Mouse (Mus musculus): ENCODE measurements around the gene Pptc7.

Gene Pptc7

DNA sequence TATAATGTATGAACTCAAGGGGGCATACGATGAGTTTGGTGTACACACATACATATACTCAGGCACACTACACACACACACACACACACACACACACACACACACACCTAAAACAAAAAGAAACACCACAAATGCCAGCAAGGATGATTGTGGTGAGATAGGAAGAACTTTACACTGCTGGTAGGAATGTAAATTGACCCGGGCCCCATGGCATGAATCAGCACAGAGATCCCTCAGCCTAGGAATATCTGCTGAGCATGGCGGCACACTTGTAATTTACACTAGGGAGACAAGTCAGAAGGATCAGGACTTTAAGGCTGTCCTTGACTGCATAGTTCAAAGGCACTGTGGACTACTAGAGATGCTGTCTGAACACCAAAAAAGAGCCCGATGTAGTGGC, 46.1 kb downstream of the Pptc7 start:
- DNase-seq (ENCODE audit: low spot score in 2 of 2), result no peak

- no peak for DNase-seq (ENCODE audit: low spot score in 2 of 2)
Measured at GRCm38 (mm10) chr5:122334682-122335081, 50.5 kb downstream of the Pptc7 start.

GRCm38 (mm10) chr5:122336554-122337294, 52.6 kb downstream of the Pptc7 start:
- no peak for DNase-seq (ENCODE audit: low spot score in 2 of 2)

DNA sequence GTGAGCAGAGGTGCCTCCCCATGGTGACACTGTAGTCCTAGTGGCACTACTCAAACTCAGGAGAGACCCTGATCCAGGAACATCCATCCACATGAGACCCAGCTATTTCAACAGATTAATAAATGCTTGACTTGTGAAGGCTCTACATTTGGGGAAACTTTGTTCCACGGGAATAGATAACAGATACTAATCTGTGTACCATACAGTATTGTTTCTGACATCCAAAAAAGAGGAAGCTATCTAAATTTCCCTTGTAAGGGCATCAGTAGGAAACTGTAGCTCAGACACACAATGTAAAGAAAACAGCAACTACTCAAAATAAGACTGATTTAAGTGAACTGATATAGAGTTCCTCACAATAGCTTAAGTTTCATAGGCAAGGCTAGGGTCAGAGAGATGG, 58.7 kb downstream of the Pptc7 start:
- no peak for DNase-seq (ENCODE audit: low spot score in 2 of 2)

DNA sequence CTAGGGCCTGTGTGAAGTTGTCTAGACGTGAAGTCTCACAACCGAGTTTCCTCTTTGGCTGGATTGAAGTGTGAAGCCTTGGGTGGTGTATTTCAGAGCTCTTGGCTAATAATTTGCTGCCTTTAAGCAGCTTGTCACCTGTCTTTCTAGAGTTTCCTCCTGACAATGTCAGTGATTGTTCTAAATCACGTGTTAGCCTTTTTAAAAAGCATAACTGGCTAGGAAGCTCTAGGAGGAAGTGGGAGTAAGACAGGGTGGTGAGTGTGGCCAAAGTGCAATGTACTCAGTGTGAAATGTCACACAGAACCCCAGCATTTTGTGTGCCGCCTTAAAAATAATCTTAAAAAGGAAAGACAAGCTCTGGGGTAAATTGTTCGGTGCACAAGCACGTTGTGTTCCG, 59.6 kb downstream of the Pptc7 start:
- no peak for DNase-seq (ENCODE audit: low spot score in 2 of 2)

DNA sequence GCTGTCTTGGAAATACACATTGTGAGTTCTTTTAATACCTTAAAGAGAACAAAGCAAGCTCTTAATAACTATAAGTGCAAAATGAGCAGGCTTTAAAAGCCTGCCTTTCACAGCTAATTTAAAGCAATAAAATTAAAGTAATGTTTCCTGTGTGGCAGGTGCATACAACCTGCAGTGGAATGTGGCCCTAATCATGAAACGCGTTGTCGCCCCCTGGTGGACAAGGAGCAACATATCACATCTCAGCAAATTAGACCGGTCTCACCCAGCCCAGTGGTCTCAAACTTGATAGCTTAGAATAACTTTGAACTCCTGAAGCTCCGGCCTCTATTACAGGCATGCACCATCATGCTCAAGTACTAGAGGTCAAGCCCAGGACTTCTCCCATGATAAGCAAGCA, 60.1 kb downstream of the Pptc7 start:
- DNase-seq (ENCODE audit: low spot score in 2 of 2), result peak; percentile 74 to 83

DNA sequence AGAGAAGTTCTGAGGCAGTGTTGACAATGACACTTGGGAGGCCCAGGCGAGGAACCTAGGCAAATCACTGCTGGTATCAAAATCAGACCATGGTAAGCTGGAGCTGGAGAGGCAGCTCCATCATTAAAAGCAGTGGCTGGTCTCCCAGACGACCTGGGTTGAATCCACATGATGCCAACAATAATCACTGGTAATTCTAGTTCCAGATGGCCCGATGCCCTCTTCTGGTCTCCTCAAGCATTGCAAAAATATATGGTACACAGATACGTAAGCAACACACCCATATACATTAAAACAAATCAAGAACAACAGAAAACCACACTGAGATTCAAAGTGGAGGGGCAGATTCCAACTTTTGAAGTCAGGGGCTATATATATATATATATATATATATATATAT, 61.6 kb downstream of the Pptc7 start:
- no peak for DNase-seq (ENCODE audit: low spot score in 2 of 2)

DNA sequence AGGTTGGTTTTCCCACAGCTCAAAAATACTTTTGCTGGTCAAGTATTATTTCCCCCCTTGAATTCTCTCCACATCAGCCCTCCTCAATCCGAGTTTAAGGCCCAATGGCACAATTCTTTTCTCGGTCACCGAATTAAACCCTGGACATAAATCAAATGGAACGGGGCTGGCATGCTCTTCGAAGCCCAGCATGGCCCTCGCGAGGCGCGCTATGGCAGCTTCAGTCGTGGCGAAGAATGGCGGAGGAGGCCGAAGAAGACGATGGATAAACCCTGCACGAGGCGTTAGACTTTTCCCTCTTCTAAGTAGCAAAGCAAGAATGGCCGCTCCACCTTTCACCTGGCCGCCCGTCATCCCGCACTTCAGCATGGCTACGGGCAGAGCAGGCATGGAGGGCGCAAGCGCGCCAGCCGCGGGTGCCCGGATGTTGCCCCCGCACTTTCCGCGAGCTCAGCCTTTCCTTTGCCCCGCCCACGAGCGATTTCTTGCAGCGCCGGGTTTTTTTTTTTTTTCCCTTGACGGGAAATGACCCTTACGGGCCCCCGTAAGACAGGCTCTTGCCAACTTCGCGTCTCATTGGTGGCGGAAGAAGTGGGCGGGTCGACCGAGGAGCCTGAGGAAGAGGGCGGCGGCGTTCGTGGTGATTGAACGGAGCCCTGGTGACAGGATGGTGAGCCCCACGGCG, 69.8 kb downstream of the Pptc7 start, which contains the start of the genes Rad9b and Vps29:
Gene Rad9b, minus strand, starts transcription at position 427 of the 685 bp plus-strand sequence.
Gene Vps29, plus strand, starts transcription at position 563 of the 685 bp plus-strand sequence.
- peak; percentile 97 to 99 for DNase-seq (ENCODE audit: low spot score in 2 of 2)

GRCm38 (mm10) chr5:122354492-122355067, 70.4 kb downstream of the Pptc7 start:
- DNase-seq (ENCODE audit: low spot score in 2 of 2), result no peak

DNA sequence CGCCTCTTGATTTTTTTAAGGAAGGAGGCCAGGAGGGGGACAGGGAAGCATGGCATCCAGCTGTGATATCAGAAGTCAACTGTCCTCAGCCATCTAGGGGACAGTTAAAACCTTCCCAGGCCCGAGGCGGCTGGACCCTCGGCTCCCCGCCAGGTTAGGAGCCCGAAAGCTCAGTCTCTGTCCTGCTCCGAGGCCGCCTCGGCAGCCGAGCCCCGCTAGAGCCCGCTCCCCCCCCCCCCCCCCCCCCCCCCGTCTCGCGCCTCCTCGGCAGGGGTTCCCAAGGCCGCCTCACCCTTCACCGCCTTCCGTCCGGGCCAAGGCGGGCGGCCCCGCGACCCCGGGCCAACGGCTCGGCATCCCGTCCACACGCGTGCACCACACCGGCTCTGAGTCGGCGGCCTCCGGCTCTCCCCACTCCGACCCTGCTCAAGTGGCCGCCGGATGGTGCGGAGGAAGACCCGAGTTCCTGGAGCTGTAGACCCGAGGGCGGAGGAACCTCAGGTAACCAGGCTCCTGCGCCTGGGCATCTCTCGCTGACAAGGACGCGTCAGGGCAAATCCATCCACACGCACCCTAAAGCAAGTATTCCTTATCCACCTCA, 87.5 kb downstream of the Pptc7 start, which contains the start of gene Gpn3:
Gene Gpn3, plus strand, starts transcription at position 286 of the 601 bp plus-strand sequence.
- DNase-seq (ENCODE audit: low spot score in 2 of 2), result no peak

DNA sequence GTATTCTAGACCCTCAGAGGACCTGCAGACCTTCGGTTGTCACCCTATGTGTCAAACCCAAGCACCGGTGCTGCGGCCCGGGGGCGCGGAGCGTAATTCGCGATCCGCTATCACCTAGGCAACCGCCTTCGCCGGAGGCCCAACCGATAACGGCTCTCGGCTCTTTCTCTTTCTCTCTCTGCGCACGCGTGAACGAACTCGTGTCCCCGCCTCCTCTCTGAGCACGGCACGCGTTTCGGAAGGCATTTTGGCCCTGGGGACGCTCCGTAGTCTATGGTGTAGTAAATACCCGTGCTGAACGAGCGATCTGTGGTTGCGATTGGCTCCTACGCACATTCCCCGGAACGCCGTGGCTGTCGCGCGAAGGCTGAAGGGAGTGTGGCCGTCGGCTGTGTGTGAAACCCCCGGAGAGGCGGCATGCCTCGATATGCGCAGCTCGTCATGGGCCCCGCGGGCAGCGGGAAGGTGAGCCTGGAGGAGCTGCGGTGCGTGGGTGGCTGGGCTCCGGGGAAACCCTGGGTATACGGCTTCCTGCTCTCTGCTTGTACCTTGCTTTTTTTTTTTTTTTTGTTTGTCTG, 88.1 kb downstream of the Pptc7 start, which contains the start of gene Fam216a:
Gene Fam216a, minus strand, starts transcription at position 173 of the 578 bp plus-strand sequence.
- DNase-seq (ENCODE audit: low spot score in 2 of 2), result peak; percentile 100

DNA sequence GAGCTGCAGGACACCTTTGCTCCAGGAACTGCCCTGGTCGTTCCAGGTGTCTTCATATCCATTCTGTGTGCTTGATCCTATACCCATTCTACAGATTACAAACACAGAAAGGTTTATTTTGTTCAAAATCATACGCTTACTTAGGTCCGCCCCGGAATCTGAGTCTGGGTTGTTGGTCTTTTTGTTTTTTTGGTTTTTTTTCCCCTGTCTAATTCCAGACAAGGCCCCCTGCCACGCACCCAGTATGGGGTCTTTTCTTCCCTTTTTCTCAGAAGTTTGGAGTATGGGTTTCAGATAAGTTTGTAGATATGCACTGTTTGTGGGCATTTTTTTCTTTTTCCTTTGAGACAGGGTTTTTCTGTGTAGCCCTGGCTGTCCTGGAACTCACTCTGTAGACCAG, 88.7 kb downstream of the Pptc7 start:
- no peak for DNase-seq (ENCODE audit: low spot score in 2 of 2)

Measured in right cerebral cortex, adult 2 months (tissue).